Mouse (Mus musculus) frontal cortex, postnatal 14 days (tissue): Measurements from ENCODE around the gene Unc80.

Experiments used
- DNase-seq, 2 experiments: peaks; one replicate each; pipeline ENCODE4 v3.0.0; 2022; ENCODE audit warnings: low spot score in 2 of 2

Gene Unc80

GRCm38 (mm10) chr1:66467821-66468703 lies at the start of gene Unc80:
Unc80 (plus strand) TSS chr1:66468367.
- peak; percentile 28 to 50 for DNase-seq

DNA sequence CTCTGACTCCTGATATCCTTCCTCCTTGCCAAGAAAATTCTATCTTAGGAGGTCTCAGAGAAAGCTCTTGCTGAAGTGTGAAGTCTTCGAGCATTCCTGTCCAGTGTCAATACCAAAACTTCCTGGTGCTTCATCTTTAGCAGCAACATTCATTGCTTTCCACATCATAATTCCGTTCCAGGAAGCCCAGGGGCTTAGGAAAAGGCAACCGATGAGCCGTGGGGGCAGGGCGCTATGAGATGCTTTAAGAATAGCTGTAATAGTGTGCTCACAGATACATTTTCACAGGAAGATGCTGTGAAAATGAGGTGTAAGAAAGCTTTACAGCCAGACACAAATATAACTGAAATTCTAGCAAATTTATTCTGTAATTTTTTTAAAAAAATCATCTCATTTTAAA lies 42.1 kb upstream of the Unc80 start:
- no peak for DNase-seq

GRCm38 (mm10) chr1:66430962-66431361 lies 37.2 kb upstream of the Unc80 start:
- no peak for DNase-seq

- no peak for DNase-seq
Observed at GRCm38 (mm10) chr1:66431472-66431871, 36.7 kb upstream of the Unc80 start.

GRCm38 (mm10) chr1:66438069-66438468 lies 30.1 kb upstream of the Unc80 start:
- DNase-seq, result no peak

GRCm38 (mm10) chr1:66442922-66443321 lies 25.2 kb upstream of the Unc80 start:
- no peak for DNase-seq

- DNase-seq, result no peak
Observed at GRCm38 (mm10) chr1:66449471-66449870, 18.7 kb upstream of the Unc80 start.

GRCm38 (mm10) chr1:66456580-66456979 lies 11.6 kb upstream of the Unc80 start:
- no peak for DNase-seq

DNA sequence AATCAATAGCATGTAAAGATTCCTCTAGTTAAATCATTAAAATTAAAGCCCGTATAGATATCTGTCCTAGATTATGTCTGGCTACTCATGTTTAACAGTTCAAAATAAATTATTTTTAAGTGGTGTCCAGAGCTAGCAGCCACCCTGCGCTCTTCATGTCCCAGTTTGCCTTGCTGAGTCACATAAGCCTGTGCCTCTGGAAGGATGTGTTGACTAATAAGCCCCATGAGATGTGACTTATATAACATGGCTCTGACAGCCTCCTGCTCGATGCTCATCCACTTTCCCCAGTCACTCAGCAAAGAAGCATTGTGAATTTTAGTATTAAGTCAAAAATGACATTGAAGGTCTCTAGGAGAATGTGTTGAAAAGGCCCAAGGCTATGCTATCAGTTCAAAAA lies 10.4 kb upstream of the Unc80 start:
- DNase-seq, result no peak

GRCm38 (mm10) chr1:66459394-66459793 lies 8.8 kb upstream of the Unc80 start:
- no peak for DNase-seq

GRCm38 (mm10) chr1:66460850-66461249 lies 7.3 kb upstream of the Unc80 start:
- no peak for DNase-seq

- DNase-seq, result no peak
Observed at GRCm38 (mm10) chr1:66468704-66469020, 495 bp downstream of the Unc80 start.

DNA sequence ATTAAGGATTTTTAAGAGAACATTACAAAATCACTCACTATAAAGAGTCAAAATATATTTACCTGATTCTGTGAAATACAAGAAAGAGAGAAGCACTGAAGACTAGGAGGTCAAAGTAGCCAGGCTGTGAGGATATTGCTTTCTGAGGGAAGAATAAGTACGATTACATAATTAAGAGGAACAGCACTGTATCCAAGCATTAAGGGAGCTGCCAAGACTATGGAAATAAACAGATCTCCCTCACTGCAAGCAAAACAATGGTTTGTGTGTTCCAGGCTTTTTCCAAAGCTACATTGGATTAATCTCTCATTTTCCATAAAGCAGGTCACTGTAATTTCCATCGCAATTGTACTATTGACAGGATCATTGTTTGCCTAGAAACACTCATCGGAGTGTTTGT lies 14.6 kb downstream of the Unc80 start:
- no peak for DNase-seq

DNA sequence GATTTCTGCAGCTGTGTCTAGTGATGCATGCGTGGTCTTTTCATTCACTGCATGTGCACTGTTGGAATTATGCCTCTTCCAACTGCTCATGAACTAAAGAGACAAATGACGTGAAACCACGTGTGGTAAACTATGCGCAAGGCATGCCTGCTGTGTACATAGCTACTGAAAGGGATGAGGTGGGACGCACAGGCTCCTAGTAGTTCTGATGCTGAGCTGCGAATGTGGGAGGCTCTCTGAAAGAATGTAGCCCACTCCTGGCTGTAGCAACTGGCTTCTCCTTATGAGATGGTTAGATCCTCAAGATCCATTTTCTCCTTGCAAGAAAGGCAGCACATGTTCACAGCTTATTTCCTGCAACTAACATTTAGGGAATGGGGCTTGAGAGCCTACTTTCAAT lies 24.9 kb downstream of the Unc80 start:
- no peak for DNase-seq

- DNase-seq, result no peak
Observed at GRCm38 (mm10) chr1:66495310-66496012, 27.3 kb downstream of the Unc80 start.

DNA sequence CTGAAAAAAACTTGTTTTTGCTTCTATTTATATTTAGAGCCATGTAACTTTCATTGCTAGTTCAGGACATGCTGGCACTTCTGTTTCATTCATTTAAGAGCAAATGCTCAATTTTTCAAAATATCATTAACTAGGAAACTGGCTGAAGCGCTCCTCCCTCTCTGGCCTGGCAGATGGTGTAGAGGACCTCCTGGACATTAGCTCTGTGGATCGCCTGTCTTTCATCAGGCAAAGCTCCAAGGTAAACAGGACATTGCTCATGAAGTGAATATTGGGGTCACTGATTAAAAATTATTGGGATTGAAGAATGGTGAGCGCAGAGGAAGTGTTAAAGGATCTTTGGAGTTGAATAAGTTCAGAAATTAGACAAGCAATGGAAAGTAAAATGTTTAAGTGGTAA lies 82.6 kb downstream of the Unc80 start:
- no peak for DNase-seq

DNA sequence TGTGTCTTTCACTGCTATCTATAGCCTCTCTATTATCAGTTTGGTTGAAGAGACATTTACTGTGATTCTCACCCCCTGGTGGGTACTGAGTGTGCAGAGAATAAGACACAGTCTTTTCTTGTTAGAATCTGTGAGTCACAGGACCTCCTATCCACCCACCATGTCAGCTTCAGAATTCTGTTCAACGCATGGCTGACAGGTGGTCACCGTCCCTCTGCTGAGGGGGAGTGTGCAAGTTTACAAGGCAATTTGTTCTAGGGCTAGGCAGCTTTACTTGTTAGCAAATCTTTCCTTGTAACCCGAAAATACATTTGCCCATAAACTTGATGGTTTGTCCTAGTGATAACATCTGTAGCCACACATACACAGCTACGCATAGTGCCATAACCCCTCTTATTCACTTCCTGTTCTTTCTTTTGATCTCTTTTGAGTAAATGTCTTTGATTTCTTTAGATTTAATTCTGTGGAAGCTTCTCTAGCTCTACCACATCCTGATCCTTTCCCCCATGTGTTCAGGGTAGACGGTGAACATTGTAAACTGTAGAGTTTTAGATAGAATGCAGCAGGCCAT lies 84.3 kb downstream of the Unc80 start:
- peak; percentile 19 to 41 for DNase-seq

GRCm38 (mm10) chr1:66561636-66562270 lies 93.6 kb downstream of the Unc80 start:
- DNase-seq, result no peak

GRCm38 (mm10) chr1:66562332-66562731 lies 94.2 kb downstream of the Unc80 start:
- no peak for DNase-seq

DNA sequence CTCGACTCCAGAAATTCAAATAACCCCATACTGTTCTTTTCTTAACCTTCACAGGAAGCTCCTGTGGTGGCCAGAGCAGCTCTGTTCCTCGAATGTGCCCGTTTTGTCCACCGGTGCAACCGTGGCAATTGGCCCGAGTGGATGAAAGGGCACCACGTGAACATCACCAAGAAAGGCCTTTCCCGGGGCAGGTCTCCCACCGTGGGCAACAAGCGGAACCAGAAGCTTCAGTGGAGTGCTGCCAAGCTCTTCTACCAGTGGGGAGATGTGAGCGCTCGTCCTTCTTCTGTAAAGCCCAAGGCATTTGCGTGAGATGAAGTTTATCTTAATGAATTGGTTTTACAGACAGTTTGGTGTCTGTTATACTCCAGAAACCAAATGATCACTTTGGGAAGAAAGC lies 101.6 kb downstream of the Unc80 start:
- no peak for DNase-seq

- no peak for DNase-seq
Observed at GRCm38 (mm10) chr1:66597163-66597788, 129.1 kb downstream of the Unc80 start.

GRCm38 (mm10) chr1:66608304-66608703 lies 140.1 kb downstream of the Unc80 start:
- no peak for DNase-seq
